Mouse (Mus musculus): ENCODE data around the gene Bcar3. TPM values are rescaled to one million over a fixed set of nuclear protein-coding genes. Genes with fewer than 3 reads are reported as not detected.

Gene Bcar3
- total and polyA plus RNA-seq, 3 experiments: 47.4 to 61.2 (median 52.0) TPM

DNA sequence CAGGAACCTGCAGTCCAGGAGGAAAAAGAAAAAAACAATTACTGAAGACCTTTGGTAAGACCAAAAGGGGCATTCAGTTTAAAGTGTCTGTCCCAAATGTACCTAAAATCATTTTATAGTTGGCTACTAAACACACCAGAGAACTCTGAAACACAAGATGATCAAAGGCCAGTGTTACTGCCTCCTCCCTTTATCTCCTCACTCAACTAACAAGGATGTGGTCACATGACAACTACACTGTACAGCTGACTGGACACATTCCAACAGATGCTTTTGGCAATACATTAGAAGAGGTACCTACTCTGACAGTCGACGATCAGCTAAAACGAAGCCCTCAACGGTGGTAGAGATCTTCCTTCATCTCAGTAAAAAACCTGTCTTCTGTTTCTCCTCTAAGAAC lies 247.0 kb downstream of the Bcar3 start:
- peaks cover 0 to 6% of the 10 kb centered on the region in 2 experiments; a peak in 1 of 4 replicates for H3K4me1 ChIP-seq (ENCODE audit: control insufficient read depth in 1 of 2, insufficient read depth in 2 of 2)
- no peak for DNase-seq (ENCODE audit: extremely low read depth)
- no peaks in the 10 kb centered on the region for H3K79me2 ChIP-seq (replicated peaks; ENCODE audit: control insufficient read depth, extremely low read depth, insufficient read depth, poor library complexity, severe bottlenecking)
- H3K36me3 ChIP-seq (replicated peaks in 1 of 2; ENCODE audit: control insufficient read depth in 1 of 2, insufficient read depth in 1 of 2, low read length in 1 of 2): peaks cover 0 to 3% of the 10 kb centered on the region in 2 experiments
- H3K4me3 ChIP-seq (replicated peaks in 1 of 3; ENCODE audit: low read depth in 2 of 3, low read length in 2 of 3, poor library complexity in 1 of 3): no peak overlapping the region
- TF ChIP-seq HCFC1 (IDR thresholded peaks at IDR 0.05; ENCODE audit: low read depth, low read length) (no peak), ELF1 (IDR thresholded peaks at IDR 0.05; ENCODE audit: low read depth, low read length) (no peak), JUN (IDR thresholded peaks at IDR 0.05; ENCODE audit: insufficient read depth, low read depth, low read length) (no peak), CHD1 (IDR thresholded peaks at IDR 0.05; ENCODE audit: low read depth, low read length) (no peak), MAZ (IDR thresholded peaks at IDR 0.05; ENCODE audit: low read depth, low read length) (no peak), NRF1 (IDR thresholded peaks at IDR 0.05; ENCODE audit: low read depth, low read length) (no peak), ZKSCAN1 (IDR thresholded peaks at IDR 0.05; ENCODE audit: borderline replicate concordance, low read depth, low read length) (no peak), UBTF (IDR thresholded peaks at IDR 0.05; ENCODE audit: low read depth, low read length) (no peak), JUND (conservative IDR thresholded peaks at IDR 0.05; ENCODE audit: low read depth, low read length) (no peak)
- in situ Hi-C loops (cut with MboI; ENCODE audit: low pct_ligation_motif_present, low pct_unique_long_range_greater_than_20kb, low sequenced_read_pairs) (no loop called here), dilution Hi-C loops (cut with MboI; ENCODE audit: extremely low pct_ligation_motif_present, extremely low pct_unique_long_range_greater_than_20kb, low sequenced_read_pairs) (no loop called here)
- no peak overlapping the region for H3K4me2 ChIP-seq (ENCODE audit: insufficient read depth, low read depth, poor library complexity, severe bottlenecking)
- H3K9me3 ChIP-seq (replicated peaks; ENCODE audit: low read length): no peaks in the 10 kb centered on the region
- no peaks in the 10 kb centered on the region for H3K27me3 ChIP-seq (replicated peaks)
- no peak overlapping the region for H3K27ac ChIP-seq (ENCODE audit: insufficient read depth, low read depth)
- no peak overlapping the region for H3K9ac ChIP-seq (ENCODE audit: insufficient read depth, low read depth)

GRCm38 (mm10) chr3:122545346-122545745 lies 251.4 kb downstream of the Bcar3 start:
- no peak for TF ChIP-seq ZKSCAN1 (IDR thresholded peaks at IDR 0.05; ENCODE audit: borderline replicate concordance, low read depth, low read length)
- TF ChIP-seq USF2 (conservative IDR thresholded peaks at IDR 0.05; ENCODE audit: low read depth, low read length): no peak
- no peak for TF ChIP-seq SMC3 (IDR thresholded peaks at IDR 0.05; ENCODE audit: low read depth, low read length)
- TF ChIP-seq MXI1 (IDR thresholded peaks at IDR 0.05; ENCODE audit: low read depth, low read length): no peak
- TF ChIP-seq SIN3A (IDR thresholded peaks at IDR 0.05; ENCODE audit: low read length): no peak
- no peak for TF ChIP-seq BHLHE40 (IDR thresholded peaks at IDR 0.05; ENCODE audit: low read depth, low read length)
- TF ChIP-seq ETS1 (conservative IDR thresholded peaks at IDR 0.05; ENCODE audit: low read depth, low read length): no peak
- no peak for TF ChIP-seq USF1 (IDR thresholded peaks at IDR 0.05; ENCODE audit: low read depth, low read length)
- TF ChIP-seq NRF1 (IDR thresholded peaks at IDR 0.05; ENCODE audit: low read depth, low read length): no peak
- TF ChIP-seq CTCF (conservative IDR thresholded peaks at IDR 0.05 in 1 of 2, IDR thresholded peaks at IDR 0.05 in 1 of 2; ENCODE audit: low read depth in 2 of 2, low read length in 2 of 2): no peak
- no peak for TF ChIP-seq MYC (IDR thresholded peaks at IDR 0.05; ENCODE audit: low read depth, low read length)
- no peak for TF ChIP-seq PAX5 (IDR thresholded peaks at IDR 0.05; ENCODE audit: low read length)
- TF ChIP-seq POLR2AphosphoS2 (IDR thresholded peaks at IDR 0.05; ENCODE audit: low read depth, low read length): no peak
- no peak for TF ChIP-seq MEF2A (IDR thresholded peaks at IDR 0.05; ENCODE audit: borderline replicate concordance, low read depth, low read length)
- no peak for TF ChIP-seq EP300 (IDR thresholded peaks at IDR 0.05; ENCODE audit: low read length)
- no peak for TF ChIP-seq JUND (conservative IDR thresholded peaks at IDR 0.05; ENCODE audit: low read depth, low read length)
- no peak for TF ChIP-seq ZC3H11A (IDR thresholded peaks at IDR 0.05; ENCODE audit: low read depth, low read length)
- TF ChIP-seq HCFC1 (IDR thresholded peaks at IDR 0.05; ENCODE audit: low read depth, low read length): no peak
- TF ChIP-seq GABPA (IDR thresholded peaks at IDR 0.05; ENCODE audit: insufficient replicate concordance, low read depth, low read length): no peak
- TF ChIP-seq ELF1 (IDR thresholded peaks at IDR 0.05; ENCODE audit: low read depth, low read length): no peak
- no peak overlapping the region for H3K4me3 ChIP-seq (replicated peaks in 1 of 3; ENCODE audit: low read depth in 2 of 3, low read length in 2 of 3, poor library complexity in 1 of 3)
- H3K27ac ChIP-seq (ENCODE audit: insufficient read depth, low read depth): no peak overlapping the region
- no peaks in the 10 kb centered on the region for H3K9me3 ChIP-seq (replicated peaks; ENCODE audit: low read length)
- no peak for DNase-seq (ENCODE audit: extremely low read depth)
- H3K4me1 ChIP-seq (ENCODE audit: control insufficient read depth in 1 of 2, insufficient read depth in 2 of 2): peaks cover 0 to 6% of the 10 kb centered on the region in 2 experiments; a peak in 1 of 4 replicates
- H3K36me3 ChIP-seq (replicated peaks in 1 of 2; ENCODE audit: control insufficient read depth in 1 of 2, insufficient read depth in 1 of 2, low read length in 1 of 2): peaks cover 0 to 3% of the 10 kb centered on the region in 2 experiments
- no peak overlapping the region for H3K4me2 ChIP-seq (ENCODE audit: insufficient read depth, low read depth, poor library complexity, severe bottlenecking)
- no peak overlapping the region for H3K9ac ChIP-seq (ENCODE audit: insufficient read depth, low read depth)
- dilution Hi-C loops (cut with MboI; ENCODE audit: extremely low pct_ligation_motif_present, extremely low pct_unique_long_range_greater_than_20kb, low sequenced_read_pairs) (no loop called here), in situ Hi-C loops (cut with MboI; ENCODE audit: low pct_ligation_motif_present, low pct_unique_long_range_greater_than_20kb, low sequenced_read_pairs) (no loop called here)
- H3K27me3 ChIP-seq (replicated peaks): no peaks in the 10 kb centered on the region
- H3K79me2 ChIP-seq (replicated peaks; ENCODE audit: control insufficient read depth, extremely low read depth, insufficient read depth, poor library complexity, severe bottlenecking): no peaks in the 10 kb centered on the region
